Mouse (Mus musculus) bone marrow macrophage, adult 2 months (primary cell): ENCODE data around the gene Usp37.

ENCODE experiments used
- CTCF ChIP-seq: IDR thresholded peaks from 2 replicates; pipeline ENCODE4 v1.5.1; 2012; ENCODE audit warnings: low read depth, mild to moderate bottlenecking, low read length, moderate library complexity
- POLR2A ChIP-seq: IDR thresholded peaks from 2 replicates; pipeline ENCODE4 v1.6.1; 2012; ENCODE audit warnings: mild to moderate bottlenecking, low read depth, low read length, borderline replicate concordance

GRCm38 (mm10) chr1:74411753-74412325, 132.2 kb downstream of the Usp37 start:
- no peak for TF ChIP-seq CTCF
- TF ChIP-seq POLR2A = no peak
